Mouse (Mus musculus): ENCODE data around the gene Uhrf1.

The Uhrf1 gene

GRCm38 (mm10) chr17:56276643-56277566, 26.2 kb upstream of the Uhrf1 start, which contains the start of gene Ticam1:
Ticam1 (minus strand) TSS chr17:56276786.
- peak; percentile 81 to 83 for DNase-seq

GRCm38 (mm10) chr17:56277567-56277893, 25.6 kb upstream of the Uhrf1 start:
- DNase-seq = peak in 1 of 2 experiments; percentile 37

DNA sequence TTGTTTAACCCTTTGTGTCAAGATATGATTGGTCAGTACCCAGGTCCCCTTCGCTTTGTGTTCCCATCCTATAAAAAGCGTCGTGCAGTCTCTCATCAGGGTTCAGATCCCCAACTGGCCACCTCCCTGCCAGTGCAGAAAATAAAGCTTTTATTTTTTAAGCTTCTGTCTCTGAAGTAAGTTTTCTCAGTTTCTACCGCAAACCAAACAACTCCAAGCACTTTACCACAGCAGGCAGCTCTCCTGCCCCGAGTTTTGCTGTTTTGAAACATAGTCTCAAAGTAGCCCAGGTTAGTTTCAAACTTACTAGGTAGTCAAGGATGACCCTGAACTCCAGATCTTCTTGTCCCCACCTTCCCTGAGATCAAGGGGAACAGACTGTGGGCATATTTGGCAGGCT, 24.8 kb upstream of the Uhrf1 start:
- no peak for DNase-seq

DNA sequence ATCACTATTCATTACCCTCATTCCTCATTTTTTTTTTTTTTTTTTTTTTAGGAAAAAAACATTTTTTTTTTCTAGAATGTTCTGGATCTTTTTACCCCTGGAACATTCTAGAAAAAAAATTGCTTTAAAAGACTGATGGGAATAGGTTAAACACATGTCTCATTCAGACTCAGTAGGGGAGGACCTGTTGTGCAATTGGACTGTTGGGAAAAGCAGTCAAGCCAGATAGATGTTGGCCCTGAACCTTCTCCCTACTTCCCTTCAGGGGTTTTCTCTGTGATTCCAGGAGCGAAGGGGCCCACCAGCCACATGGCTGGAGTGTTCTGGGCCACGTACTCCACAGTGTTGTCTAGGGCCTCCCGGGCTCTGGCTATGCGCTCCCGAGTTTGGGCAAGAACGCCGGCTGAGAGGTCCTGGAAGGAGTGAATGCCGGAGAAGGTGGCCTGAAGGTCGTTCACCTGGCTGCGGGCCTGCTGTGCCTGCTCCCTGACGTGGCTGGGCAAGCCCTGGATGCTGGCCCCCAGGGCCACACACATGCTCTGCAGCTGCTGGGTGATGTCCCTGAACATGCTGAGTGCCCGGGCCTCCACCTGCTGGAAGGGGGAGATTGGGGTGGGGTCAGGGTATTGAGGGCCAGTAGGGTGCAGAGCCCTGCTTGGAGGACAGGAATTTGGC, 23.5 kb upstream of the Uhrf1 start:
- no peak for DNase-seq

- no peak for DNase-seq
Measured at GRCm38 (mm10) chr17:56281193-56281592, 21.9 kb upstream of the Uhrf1 start.

GRCm38 (mm10) chr17:56282802-56283201, 20.3 kb upstream of the Uhrf1 start:
- no peak for DNase-seq

DNA sequence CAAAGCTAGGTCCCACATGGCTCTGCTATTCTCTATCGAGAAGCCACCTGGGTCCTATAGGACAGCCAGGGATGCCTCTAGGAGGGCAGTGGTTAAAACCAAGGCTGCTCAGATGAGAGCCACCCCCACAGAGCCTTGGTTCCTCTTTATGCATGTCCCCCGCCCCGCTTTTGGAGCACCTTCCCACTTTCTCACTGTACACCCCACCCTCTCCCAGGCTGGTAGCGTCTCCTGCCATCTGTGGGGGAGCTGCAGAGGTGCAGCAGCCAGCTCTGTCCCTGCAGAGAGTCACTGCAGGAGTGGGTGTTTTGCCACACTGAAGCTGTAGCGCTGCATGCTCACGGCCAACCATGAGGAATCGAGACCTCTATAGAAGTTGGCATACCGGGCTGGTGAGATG, 19.8 kb upstream of the Uhrf1 start:
- no peak for DNase-seq

DNA sequence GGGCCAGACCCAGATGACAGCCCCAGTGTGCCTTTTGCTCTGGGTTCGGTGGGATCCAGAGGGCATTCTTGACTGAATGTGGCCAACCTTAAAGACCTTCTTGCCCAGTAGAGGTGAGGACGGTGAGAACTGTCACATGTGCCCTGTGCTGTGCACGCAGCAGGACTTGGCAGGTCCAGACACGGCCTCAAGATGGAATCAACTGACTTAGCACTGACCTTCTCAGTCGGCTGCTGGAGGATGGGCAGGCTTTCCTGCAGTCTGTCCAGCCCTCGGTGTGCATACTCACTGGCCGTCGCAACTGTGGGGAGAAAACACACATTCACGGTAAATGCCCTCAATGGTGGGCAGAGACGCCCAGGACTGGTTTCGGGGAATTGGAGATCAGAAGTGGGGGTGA, 17.1 kb upstream of the Uhrf1 start:
- DNase-seq = no peak

DNA sequence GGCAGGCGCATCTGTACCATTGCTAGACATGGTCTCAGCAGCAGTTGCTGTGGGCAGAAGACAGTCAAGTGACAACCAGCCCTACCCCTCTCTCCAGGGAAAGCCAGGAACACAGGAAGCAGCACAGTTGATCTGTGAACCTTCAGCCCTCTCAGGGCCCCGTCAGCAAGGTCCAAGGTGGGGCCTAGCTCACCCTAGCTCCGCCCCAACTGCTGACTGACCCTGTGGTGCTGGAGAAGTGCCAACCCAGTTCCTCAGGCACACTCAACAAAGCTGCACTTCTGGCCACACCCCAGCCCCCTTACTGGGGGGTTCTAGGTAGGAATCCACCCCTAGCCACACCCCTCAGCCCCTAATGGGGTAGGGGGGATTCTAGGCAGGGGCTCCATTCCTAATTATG, 15.3 kb upstream of the Uhrf1 start:
- no peak for DNase-seq

DNA sequence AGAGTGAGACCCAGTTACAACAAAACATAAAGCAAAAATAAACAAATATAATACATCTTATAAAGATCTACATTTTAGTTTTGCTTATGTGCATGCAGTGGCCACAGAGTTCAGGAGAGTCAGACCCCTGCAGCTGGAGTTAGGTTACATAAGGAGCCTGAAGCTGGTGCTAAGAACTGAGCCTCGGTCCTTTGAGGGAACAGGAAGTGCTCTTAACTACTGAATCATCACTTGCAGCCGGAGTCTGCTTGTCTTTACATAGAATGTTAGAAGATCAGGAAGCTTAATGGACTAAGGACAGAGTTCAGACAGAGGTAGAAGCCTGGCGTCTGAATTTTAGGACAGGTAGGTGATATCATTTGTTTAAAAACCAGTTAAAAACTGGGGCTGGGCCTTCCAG, 14.3 kb upstream of the Uhrf1 start:
- no peak for DNase-seq

DNA sequence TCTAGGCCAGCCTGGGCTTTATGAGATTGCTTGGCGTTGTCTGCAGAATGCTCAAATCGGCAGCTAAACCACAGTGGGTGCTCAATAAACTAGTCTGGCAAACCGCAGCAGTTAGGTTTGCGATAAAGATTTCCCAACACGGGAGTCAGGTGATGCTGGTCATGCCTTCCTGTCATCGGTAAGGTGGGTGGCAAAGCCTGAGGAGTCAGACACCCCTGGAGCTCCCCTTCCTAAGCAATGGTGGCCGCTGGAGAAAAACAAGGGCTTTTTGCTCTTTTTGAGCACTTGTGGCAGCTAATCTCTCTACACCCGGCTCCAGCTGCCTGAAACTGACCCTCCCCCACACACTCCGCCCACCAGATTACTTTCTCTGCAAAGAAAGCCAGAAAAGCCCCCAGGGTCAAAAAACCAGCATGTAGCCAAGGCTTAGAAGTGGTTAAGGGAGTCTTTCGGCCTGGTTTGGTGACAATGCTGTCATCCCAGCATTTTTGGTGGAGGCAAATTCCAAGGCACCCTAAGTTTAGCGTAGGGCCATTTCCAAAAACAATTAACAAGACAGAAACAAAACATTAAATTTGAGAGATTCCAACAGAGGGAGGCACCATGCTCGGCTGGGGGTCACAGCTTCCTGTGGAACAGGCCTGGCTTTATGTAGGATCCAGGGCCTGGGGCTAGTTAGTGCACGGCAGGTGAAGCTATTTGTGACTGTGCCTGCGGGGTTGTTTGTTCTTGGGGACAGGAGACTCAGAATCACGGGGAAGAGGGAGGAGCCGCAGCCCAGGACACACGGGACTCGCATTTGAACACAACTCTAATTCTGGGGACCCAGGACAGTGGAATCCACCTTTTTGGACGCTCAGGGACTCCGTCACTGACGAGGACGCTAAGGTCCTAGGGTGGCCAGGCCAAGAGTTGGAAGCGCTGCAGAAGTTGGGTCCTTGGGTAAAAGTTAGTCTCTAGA, 13.5 kb upstream of the Uhrf1 start:
- DNase-seq = peak; percentile 45 to 49

DNA sequence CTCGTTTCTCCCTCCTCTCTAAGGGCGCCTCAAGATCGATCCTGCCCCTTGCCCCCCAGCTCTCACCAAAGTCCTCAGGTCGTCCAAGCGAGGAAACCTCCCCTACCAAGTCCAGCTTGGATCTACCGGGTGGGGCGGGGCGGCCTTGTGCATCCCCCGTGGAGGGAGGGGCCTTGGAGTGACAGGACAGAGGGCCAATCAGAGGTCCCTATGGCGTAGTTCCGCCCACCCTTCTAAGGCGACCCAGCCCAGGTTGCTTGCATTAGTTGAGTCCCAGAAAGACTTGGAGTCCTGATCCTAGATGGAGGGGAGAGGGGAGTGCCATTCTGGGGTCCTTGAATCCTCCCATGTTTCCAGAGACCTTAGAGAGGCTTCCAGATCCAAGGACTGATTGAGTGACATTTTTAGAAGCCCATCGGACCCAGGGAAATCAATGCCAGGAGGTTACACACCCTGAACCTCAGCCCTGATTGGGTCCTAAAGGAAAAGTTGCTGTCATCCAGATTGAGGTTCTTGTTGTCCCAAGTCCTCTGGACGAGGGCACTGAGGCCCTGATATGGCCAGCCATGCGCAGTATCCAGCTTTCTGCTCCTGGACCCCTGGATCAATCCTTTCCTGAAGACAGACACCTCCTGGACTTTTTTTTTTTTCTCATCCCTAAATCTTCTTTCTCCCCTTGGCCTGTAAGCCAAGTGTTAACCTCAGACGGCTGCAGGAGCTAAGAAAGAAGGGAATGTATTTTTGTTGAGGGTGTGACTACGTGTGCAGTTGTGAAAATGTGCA, 12.5 kb upstream of the Uhrf1 start:
- DNase-seq = peak; percentile 89 to 91

DNA sequence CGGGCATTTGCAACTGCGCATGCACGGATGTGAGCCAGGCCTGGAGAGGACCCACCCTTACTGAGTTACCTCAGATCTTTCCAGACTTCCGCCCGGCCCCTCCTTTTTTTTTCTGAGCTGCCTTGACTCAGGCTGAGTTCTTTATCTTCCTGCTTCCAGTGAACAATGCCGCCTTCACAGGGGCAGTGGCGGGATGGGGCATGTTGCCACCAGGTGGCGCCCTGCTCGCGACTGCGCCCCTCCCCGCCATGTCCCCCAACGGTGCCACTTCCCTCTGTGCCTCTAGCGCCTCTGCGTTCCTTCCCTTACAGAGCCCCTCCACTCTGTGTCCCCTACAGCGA, 12.0 kb upstream of the Uhrf1 start:
- peak; percentile 92 for DNase-seq

DNA sequence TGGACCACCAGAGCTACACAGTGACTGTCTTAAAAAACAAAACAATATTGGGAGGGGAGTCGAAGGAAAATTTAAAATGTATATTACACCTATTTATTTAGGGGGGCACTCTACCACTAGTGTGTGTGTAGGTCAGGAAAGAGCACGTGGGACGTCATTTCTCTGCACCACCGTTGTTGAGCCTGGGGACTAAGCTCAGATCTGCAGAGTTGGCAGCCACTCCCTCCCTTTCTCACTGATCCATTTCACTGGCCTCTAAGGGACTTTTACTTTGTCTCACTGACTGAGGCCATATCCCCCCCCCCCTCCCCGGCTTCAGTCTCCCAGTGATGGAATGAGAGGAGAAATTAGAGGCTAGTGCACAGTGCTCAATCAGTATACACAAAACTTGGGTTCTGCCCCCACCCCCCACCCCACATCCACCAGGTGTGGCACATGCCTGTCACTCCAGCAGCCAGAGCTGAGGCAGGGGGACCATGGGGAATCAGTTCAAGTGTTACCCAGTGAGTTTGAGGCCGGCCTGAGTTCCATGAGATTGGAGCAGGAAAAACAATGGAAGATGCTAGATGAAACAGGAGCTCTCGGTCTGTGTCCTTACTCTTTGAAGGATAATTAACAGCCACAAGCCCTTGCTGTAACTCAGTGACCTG, 11.2 kb upstream of the Uhrf1 start:
- no peak for DNase-seq

DNA sequence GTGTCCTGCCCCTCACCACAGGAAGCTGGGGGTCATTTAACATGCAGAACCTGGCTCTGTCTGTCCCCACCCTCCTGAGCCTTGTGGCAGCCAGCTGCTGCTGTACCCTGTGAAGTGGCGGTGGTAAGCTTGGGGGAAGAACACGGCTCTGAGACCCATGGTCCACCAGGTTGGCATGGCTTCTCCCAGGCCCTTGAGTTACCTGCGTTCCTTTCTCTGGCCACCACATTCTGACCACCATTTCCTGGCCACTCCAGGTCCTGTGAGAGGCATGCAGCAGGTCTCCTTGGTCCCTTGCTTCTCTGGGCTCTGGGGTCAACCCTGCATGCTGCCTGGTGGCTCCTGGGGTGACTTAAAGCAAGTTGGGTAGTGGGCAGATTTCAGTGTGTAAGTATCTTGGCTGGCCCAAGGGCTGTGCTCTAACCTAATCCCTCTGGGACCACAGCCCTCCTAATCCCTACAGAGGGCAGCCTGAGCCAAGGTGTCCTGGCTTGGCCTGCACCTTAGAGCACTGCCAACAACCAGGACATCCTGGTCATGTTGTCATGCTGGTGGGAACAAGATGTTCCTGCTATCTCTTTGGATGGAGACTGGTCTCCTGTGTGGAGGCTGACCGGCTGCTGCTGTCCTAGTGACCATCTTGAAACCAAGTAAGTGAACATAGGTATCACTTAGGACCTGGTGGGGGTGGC, 10.4 kb upstream of the Uhrf1 start, which contains the start of gene Plin3:
TSS of gene Plin3 (minus strand) at position 343 of the 692 bp plus-strand sequence.
- no peak for DNase-seq

DNA sequence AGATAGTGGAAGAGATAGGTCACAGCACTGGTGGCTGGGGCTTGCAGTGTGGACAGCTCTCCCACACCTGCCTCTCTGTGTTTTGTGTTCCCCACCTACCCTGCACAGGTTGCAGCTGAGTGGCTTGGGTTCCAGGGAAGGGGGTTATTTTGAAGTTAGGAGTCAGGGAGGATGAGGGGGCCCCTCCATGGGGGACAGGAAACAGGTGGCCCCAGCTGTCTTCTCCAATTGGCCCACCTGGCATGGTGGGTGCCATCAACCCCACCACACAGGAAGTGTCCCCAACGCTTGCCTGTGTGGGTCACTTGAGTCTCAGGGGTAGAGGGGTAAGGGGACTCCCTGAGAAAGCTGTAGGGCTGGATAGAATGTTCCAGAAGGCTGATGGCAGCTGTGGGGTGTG, 9.8 kb upstream of the Uhrf1 start:
- no peak for DNase-seq

- DNase-seq = no peak
Measured at GRCm38 (mm10) chr17:56294241-56294640, 8.9 kb upstream of the Uhrf1 start.

GRCm38 (mm10) chr17:56296201-56296600, 6.9 kb upstream of the Uhrf1 start:
- no peak for DNase-seq

DNA sequence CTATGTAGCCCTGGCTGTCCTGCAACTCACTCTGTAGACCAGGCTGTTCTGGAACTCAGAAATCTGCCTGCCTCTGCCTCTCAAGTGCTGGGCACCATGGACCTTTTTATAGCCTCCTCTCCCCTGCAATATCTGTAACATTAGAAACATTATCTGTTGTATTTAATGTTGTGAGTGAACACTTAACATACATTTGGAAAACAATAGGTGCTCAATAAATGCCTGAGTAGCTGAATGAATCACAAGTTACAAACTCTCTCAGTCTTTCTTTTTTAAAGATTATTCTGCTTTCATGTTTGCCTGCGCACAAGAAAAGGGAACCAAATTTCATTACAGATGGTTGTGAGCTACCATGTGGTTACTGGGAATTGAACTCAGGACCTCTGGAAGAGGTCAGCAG, 4.9 kb upstream of the Uhrf1 start:
- DNase-seq = no peak

- DNase-seq = no peak
Measured at GRCm38 (mm10) chr17:56300186-56300585, 2.9 kb upstream of the Uhrf1 start, which contains the start of gene Arrdc5. Arrdc5 (minus strand) TSS chr17:56300286.

DNA sequence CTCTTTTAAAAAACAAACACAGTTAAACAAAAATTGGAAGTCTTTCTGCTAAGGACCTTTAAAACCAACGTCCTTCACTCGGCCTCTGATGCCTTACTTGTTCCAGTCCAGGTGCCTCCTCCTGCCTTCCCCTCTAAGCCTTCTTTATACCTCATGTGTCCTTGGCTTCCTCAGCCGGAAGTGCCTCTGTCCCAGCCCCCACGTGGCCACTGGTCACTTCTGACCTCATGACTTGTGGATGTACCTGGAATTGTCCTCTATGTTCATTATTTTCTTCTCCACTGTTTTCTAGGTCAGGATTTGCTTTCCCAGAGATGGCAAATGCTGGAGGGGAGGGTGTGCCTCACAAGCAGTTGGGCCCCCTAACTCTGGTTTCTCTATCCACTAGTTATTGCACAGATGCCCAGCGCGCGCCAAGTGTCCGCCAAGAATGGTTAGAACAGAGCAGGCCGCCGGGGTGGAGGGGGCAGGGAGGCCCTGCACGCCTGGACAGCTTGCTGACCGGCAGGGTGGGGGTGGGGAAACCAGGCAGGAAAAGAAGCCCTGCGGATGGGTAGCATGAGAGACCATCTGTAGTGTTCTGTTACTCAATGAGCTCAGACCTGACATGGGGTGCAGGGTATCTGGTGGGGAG, 641 bp upstream of the Uhrf1 start:
- DNase-seq = no peak

All from B cell, adult 2 months (primary cell).